Mouse (Mus musculus) neutrophil, adult 5-6 weeks (primary cell): ENCODE data around the gene Sertad1. TPM values are rescaled to one million over a fixed set of nuclear protein-coding genes. Genes with fewer than 3 reads are reported as not detected.
"Not testable (repeated sequence)": the region's sequence is repeated elsewhere in the genome, so short reads cannot be mapped to it uniquely, and the experiment has no call there.

Experiments
- ATAC-seq: fragments of 151-379, 151-347 bp; 2 replicates; pipeline ENCODE4 v1.8.0; 2017; ENCODE audit warnings: mild to moderate bottlenecking, moderate TSS enrichment; ENCODE audit not compliant: insufficient number of reproducible peaks, poor library complexity, low FRiP score, severe bottlenecking; ENCODE audit errors: extremely low read depth
- total RNA-seq: library from RNA; stranded (forward); fragments of 200-1000 nt; gene quantifications from 2 replicates; pipeline ENCODE4 v1.2.3, GENCODE M21; 2017

The Sertad1 gene
- total RNA-seq, 1 experiment from 2014 or later: 32.6 TPM

- ATAC-seq: peak; percentile 50
These were observed 4.0 kb downstream of the Sertad1 start for GRCm38 (mm10) chr7:27490543-27491329.

GRCm38 (mm10) chr7:27491856-27492255 lies 5.1 kb downstream of the Sertad1 start:
- no peak for ATAC-seq

DNA sequence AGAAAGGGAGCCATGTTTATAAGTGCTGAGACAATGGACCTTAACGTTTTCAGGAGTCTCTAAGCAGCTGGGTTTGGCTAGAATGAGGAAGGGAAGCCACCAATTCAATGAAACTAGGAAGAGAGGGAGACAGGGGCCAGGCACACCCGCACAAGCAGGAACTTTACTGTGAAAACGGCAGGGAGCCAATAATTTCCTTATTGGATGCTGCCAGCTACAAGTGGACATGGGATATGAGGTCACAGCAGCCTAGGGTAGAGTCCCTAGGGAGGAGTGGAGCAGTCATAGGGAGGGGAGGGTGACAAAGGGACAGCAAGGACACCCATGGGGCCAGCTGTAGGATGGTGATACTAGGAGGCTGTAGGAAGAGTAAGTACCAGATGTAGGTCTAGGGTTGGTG lies 6.3 kb downstream of the Sertad1 start:
- ATAC-seq: no peak

DNA sequence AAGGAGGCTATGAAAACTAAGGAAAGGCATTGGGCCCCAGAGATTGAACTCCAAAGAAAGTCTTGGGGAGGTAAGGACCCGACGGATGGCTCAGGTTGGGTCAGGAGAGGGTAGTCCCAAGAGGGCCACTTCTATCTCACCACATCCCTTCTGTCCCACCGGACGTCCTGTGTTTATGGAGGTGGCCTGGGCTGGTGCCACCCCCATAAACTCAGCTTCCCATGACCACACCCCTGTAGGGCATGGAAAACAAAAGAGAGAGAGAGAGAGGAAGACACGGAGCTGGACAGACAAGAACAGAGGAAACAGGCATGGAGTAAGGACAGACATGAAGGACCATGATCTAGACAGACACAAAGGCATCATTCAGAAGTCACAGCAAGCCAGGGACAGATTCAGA lies 6.7 kb downstream of the Sertad1 start:
- no peak for ATAC-seq

GRCm38 (mm10) chr7:27494659-27495367 lies 8.1 kb downstream of the Sertad1 start:
- not testable (repeated sequence) for ATAC-seq

GRCm38 (mm10) chr7:27499036-27499435 lies 12.3 kb downstream of the Sertad1 start, which contains the start of gene Prx:
TSS of gene Prx (plus strand) at chr7:27499324.
- no peak for ATAC-seq

GRCm38 (mm10) chr7:27501620-27502019 lies 14.9 kb downstream of the Sertad1 start:
- ATAC-seq: no peak

DNA sequence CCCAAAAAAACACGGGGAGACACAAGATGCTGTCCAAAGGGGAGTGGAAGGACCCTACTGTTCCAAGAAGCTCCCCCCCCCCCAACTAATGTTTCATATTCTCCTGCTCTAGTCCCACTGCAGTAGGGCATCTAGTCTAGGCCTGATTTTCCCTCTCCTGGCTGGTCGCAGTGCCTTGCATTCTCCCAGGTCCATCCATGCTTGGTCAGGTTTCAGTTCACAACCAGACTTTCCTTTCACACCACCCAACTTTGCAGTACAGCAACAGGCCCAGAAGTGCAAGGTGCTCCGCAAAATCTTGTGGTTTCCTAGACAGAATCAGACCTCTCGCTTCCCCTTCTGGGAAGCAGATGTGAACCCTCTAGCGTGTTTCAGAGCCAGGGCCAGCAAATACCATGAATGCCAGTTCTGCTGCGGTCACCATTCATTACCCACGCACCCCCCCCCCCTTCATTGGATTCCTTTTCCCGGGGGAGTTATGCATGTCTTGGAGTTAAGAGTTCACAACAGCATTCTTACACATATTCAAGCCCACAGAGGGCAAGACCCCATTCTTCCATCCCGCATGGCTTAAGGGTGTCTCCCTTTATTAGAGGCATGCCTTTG lies 20.2 kb downstream of the Sertad1 start:
- ATAC-seq: no peak

GRCm38 (mm10) chr7:27507711-27508647 lies 21.3 kb downstream of the Sertad1 start:
- peak; percentile 88 for ATAC-seq

- peak; percentile 64 for ATAC-seq
These were observed 21.9 kb downstream of the Sertad1 start for GRCm38 (mm10) chr7:27508648-27509005.

GRCm38 (mm10) chr7:27510809-27511208 lies 24.1 kb downstream of the Sertad1 start:
- ATAC-seq: no peak

GRCm38 (mm10) chr7:27514961-27515360 lies 28.3 kb downstream of the Sertad1 start:
- no peak for ATAC-seq

- no peak for ATAC-seq
These were observed 31.6 kb downstream of the Sertad1 start for GRCm38 (mm10) chr7:27518314-27518713.

GRCm38 (mm10) chr7:27520104-27520503 lies 33.4 kb downstream of the Sertad1 start:
- no peak for ATAC-seq

DNA sequence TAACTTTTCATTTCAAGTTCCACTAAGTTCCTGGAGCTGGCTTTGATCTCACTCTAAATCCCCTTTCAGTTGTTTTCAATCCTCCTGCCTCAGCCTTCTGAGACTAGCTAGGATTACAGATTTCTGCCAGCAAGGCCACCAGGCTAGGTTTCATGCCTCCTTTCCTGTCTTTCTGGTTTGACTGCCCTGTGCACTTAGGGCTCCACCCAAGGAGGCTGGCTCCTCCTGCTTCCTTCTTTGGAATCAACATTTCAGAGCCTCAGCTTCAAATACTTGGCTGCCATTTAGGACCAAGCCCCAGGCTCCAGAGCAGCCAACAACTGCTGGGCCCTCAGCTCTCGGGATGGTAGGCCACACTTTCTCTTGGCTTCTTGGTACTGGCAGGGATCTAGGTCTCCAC lies 33.9 kb downstream of the Sertad1 start:
- ATAC-seq: no peak

GRCm38 (mm10) chr7:27522967-27523366 lies 36.3 kb downstream of the Sertad1 start, which contains the start of gene Hipk4:
TSS of gene Hipk4 (plus strand) at chr7:27523267.
- no peak for ATAC-seq

DNA sequence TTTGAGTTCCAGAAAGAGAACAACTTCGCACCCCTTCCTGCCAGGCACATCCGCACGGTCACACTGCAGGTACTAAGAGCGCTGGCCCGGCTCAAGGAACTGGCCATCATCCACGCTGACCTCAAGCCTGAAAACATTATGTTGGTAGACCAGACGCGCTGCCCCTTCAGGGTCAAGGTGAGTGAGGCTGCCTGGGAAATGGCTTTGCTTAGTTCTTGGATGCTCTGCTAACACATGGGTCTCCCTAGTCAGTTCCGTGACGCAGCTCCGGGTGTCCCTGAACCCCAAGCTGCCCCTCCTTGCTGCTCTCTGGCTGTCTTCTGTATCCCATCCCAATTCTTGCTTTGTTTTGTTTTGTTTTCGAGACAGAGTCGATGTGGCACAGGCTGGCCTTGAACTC lies 37.1 kb downstream of the Sertad1 start:
- ATAC-seq: no peak

- ATAC-seq: peak; percentile 70
These were observed 39.5 kb downstream of the Sertad1 start for GRCm38 (mm10) chr7:27526039-27526827.
